Mouse (Mus musculus): ENCODE results near the gene Tyr. TPM values are rescaled to one million over a fixed set of nuclear protein-coding genes. Genes with fewer than 3 reads are reported as not detected.
"Not testable (repeated sequence)": the region's sequence is repeated elsewhere in the genome, so short reads cannot be mapped to it uniquely, and the experiment has no call there.

The Tyr gene
- not detected in 2 replicates for polyA plus RNA-seq (2012; ENCODE audit: insufficient read depth, low replicate concordance)

DNA sequence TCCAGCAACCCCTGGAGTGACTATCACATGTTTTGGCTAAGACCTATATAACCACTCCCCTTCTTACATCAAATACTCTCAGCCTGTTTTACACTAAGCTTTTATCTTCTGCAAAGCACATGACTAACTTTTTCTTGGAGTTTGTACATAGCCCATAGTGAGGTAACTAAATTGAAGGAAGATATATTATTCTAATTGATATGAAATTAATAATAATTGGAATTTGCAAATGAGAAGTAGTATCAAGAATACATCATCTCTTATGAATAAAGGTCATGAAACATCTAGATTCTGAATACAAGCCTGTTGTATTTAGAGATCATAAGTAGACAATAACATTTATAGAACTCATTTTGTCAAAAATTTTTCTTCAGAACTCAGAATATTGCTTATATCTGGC lies at the start of gene Tyr:
Gene Tyr (minus strand): TSS at position 101 of the 400 bp plus-strand sequence.
- Histone ChIP-seq H3K27me3 (replicated peaks) (no peaks in the 10 kb centered on the region), H3K4me3 (replicated peaks) (no peak within 1 kb of the TSS), H3K36me3 (replicated peaks; ENCODE audit: low read length) (no peaks in the 10 kb centered on the region), H3K9me3 (no peaks in the 10 kb centered on the region), H3K4me1 (no peaks in the 10 kb centered on the region)
- no peak for TF ChIP-seq FLI1 (IDR thresholded peaks at IDR 0.05; ENCODE audit: low read length)
- no peak for TF ChIP-seq GATA1 (IDR thresholded peaks at IDR 0.05; ENCODE audit: borderline replicate concordance, low read length)

DNA sequence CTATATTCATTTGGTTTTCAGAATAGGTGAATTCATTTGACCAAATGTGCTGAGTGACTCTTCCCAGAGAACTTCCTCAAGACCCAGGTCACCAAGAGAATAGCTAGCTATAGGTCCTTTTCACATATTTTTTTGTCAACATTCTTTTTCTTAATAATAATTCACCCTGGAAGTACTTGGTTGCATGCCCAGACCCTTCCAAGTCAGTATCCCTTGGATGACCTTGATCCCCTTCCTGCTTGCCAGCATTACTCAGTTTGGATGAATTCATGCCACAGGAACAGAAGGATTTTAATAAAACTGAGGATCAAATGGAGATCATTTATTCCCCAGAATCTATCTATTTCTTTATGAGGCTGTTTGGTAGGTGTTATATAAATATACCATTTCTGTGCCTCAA lies 45.7 kb upstream of the Tyr start:
- Histone ChIP-seq H3K9me3 (no peaks in the 10 kb centered on the region), H3K27me3 (replicated peaks) (no peaks in the 10 kb centered on the region), H3K36me3 (replicated peaks; ENCODE audit: low read length) (no peaks in the 10 kb centered on the region), H3K4me3 (replicated peaks) (no peak overlapping the region), H3K4me1 (no peaks in the 10 kb centered on the region)
- TF ChIP-seq GATA1 (IDR thresholded peaks at IDR 0.05; ENCODE audit: borderline replicate concordance, low read length) (no peak), FLI1 (IDR thresholded peaks at IDR 0.05; ENCODE audit: low read length) (no peak)

DNA sequence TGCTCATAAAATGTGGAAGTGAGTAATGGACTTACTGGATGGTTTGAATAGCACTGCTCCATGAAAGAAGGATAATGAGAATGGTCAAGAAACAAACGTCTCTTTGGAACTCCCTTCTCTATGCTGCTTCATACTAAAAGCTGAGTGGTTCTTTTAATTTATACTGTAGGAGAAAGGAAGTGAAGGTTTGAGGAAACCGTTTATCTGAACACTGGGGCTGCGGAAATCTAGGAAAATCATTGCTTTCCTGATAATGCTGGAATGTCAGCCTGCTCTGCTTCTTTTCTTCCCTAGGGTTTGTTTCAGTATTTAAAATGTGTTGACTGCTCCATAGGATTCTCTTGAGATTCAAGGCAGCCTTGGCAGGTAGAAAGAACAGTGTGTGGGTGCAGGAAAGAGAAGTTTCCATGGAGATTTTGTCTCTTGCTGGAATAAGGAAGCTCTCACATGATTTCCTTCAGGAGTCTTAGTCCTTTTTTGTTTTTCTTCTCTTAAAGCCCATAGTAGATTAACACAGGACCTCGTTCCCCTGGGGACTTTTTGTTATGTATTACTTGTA lies 891 bp upstream of the Tyr start:
- H3K4me1 ChIP-seq, result no peaks in the 10 kb centered on the region
- H3K4me3 ChIP-seq (replicated peaks), result no peak overlapping the region
- TF ChIP-seq FLI1 (IDR thresholded peaks at IDR 0.05; ENCODE audit: low read length), result no peak
- no peak for TF ChIP-seq GATA1 (IDR thresholded peaks at IDR 0.05; ENCODE audit: borderline replicate concordance, low read length)
- no peaks in the 10 kb centered on the region for H3K27me3 ChIP-seq (replicated peaks)
- H3K36me3 ChIP-seq (replicated peaks; ENCODE audit: low read length), result no peaks in the 10 kb centered on the region
- H3K9me3 ChIP-seq, result no peaks in the 10 kb centered on the region

DNA sequence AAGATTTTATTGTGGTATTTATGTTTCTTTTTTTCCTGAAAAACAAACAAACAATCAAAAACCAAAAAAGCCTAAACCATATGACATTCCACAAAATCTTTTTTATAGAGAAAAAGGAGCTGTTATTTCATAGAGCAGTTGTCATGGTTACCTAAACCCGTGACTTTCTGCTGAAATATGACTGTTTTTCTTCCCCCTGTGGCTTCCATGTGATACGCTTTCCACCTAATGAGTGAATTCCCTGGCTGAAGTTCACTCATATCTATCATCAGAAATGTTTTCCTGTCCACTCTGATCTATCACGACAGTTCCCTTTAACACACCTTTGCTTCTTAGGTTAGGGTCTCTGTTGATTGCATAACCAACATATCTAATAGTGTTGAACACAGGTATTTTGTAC lies 5.3 kb downstream of the Tyr start:
- no peak for TF ChIP-seq FLI1 (IDR thresholded peaks at IDR 0.05; ENCODE audit: low read length)
- no peak for TF ChIP-seq GATA1 (IDR thresholded peaks at IDR 0.05; ENCODE audit: borderline replicate concordance, low read length)
- no peaks in the 10 kb centered on the region for H3K4me1 ChIP-seq
- H3K9me3 ChIP-seq, result no peaks in the 10 kb centered on the region
- H3K36me3 ChIP-seq (replicated peaks; ENCODE audit: low read length), result no peaks in the 10 kb centered on the region
- H3K27me3 ChIP-seq (replicated peaks), result no peaks in the 10 kb centered on the region
- no peak overlapping the region for H3K4me3 ChIP-seq (replicated peaks)

DNA sequence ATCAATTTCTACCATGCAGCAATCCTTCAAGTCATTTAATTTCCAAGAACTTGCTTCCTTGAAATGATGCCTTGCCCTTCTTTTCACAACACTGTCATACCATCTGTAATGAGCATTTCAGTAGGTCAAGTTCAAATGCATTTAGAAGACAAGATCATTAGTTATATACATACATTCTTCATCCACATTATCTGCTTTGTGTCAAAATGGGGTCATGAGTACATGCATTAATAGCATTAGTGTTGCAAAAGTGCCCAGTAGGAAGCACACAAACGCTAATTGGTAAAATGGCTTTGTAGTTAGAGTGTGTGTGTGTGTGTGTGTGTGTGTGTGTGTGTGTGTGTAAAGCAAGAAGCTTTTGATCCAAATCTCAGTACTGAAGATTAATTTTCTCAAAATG lies 80.0 kb downstream of the Tyr start:
- no peak overlapping the region for H3K4me3 ChIP-seq (replicated peaks)
- no peaks in the 10 kb centered on the region for H3K36me3 ChIP-seq (replicated peaks; ENCODE audit: low read length)
- H3K4me1 ChIP-seq, result no peaks in the 10 kb centered on the region
- H3K9me3 ChIP-seq, result no peaks in the 10 kb centered on the region
- no peaks in the 10 kb centered on the region for H3K27me3 ChIP-seq (replicated peaks)
- TF ChIP-seq GATA1 (IDR thresholded peaks at IDR 0.05; ENCODE audit: borderline replicate concordance, low read length) (no peak), FLI1 (IDR thresholded peaks at IDR 0.05; ENCODE audit: low read length) (no peak)

DNA sequence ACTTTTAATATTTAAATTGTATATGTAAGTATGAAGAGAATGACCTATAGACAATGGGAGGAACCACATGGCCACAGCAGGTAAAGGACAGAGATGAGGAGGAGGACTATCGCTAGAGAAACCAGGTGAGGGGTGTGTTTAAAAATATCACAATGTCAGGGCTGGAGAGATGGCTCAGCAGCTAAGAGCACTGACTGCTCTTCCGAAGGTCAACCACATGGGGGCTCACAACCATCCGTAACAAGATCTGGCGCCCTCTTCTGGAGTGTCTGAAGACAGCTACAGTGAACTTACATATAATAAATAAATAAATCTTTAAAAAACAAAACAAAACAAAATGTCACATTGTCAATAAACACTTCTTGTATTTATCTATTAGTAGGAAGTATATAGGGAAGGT lies 81.9 kb downstream of the Tyr start:
- not testable (repeated sequence) for H3K36me3 ChIP-seq (replicated peaks; ENCODE audit: low read length); H3K4me1 ChIP-seq; H3K27me3 ChIP-seq (replicated peaks); H3K9me3 ChIP-seq; H3K4me3 ChIP-seq (replicated peaks)

DNA sequence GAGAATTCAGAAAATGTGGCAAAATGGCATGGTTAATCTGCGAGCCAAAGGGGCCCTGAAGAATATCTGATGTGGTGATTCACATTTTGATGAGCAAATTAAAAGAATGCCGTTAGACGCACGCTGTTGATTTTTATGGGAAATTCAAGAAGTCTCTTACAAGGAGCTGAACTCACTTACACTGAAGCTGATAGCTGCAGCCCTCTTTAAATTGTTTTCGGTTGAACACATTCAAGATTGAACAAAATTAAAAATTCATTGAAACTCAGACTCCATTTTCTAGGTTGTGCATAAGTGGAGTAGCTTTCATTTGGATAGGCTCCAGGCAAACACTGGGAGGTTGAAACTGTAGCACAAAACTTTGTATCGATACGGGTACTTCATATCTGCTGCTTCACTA lies 96.3 kb downstream of the Tyr start:
- TF ChIP-seq GATA1 (IDR thresholded peaks at IDR 0.05; ENCODE audit: borderline replicate concordance, low read length) (no peak), FLI1 (IDR thresholded peaks at IDR 0.05; ENCODE audit: low read length) (no peak)
- Histone ChIP-seq H3K4me1 (no peaks in the 10 kb centered on the region), H3K4me3 (replicated peaks) (no peak overlapping the region), H3K36me3 (replicated peaks; ENCODE audit: low read length) (no peaks in the 10 kb centered on the region), H3K27me3 (replicated peaks) (no peaks in the 10 kb centered on the region), H3K9me3 (no peaks in the 10 kb centered on the region)

DNA sequence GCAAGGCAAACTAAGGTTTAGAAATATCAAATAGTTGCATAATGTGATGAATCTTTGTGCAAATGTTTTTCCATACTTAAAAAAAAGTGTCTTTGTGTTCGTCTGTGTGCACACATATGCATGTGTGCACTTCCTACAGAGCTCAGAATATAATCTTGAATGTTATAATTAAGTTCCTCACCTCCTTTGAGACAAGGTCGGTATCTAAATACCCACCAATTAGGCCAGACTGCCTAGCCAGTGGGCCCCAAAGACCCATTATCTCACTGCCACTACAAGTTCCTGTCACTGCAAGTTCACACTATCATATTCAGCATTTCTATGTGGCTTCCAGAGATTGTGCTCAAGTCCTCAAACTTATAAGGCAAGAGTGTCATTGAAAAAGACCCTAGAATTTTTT lies 118.4 kb downstream of the Tyr start:
- H3K27me3 ChIP-seq (replicated peaks), result no peaks in the 10 kb centered on the region
- no peak overlapping the region for H3K4me3 ChIP-seq (replicated peaks)
- TF ChIP-seq GATA1 (IDR thresholded peaks at IDR 0.05; ENCODE audit: borderline replicate concordance, low read length) (no peak), FLI1 (IDR thresholded peaks at IDR 0.05; ENCODE audit: low read length) (no peak)
- H3K9me3 ChIP-seq, result no peaks in the 10 kb centered on the region
- no peaks in the 10 kb centered on the region for H3K36me3 ChIP-seq (replicated peaks; ENCODE audit: low read length)
- no peaks in the 10 kb centered on the region for H3K4me1 ChIP-seq

Other genes with a start within 250 kb of the Tyr start
- gene Nox4, start 247.4 kb downstream of the Tyr start, polyA plus RNA-seq (2012; ENCODE audit: insufficient read depth, low replicate concordance), result not detected in 2 replicates
- not detected in 2 replicates for gene Grm5, start 90.7 kb upstream of the Tyr start, polyA plus RNA-seq (2012; ENCODE audit: insufficient read depth, low replicate concordance)